Mouse (Mus musculus) activated CD4-positive, CD25-positive, alpha-beta regulatory T cell, adult 4 months (primary cell): Measurements from ENCODE around the gene Igfbp3. TPM values are rescaled to one million over a fixed set of nuclear protein-coding genes. Genes with fewer than 3 reads are reported as not detected.

ENCODE experiments used
- ATAC-seq: one replicate; pipeline ENCODE4 v1.8.0; 2017
- polyA plus RNA-seq, 2 experiments: library from polyadenylated mRNA; unstranded; fragments of 100-300 nt; shearing (Covaris generic); gene quantifications; one replicate each; pipeline ENCODE4 v1.2.1; 2017

Gene Igfbp3
- polyA plus RNA-seq, 2 experiments from 2014 or later: not detected

GRCm38 (mm10) chr11:7211211-7211610 lies 2.5 kb downstream of the Igfbp3 start:
- ATAC-seq: no peak

- ATAC-seq: no peak
Measured at GRCm38 (mm10) chr11:7210343-7210742, 3.4 kb downstream of the Igfbp3 start.

GRCm38 (mm10) chr11:7203846-7204245 lies 9.9 kb downstream of the Igfbp3 start:
- no peak for ATAC-seq

GRCm38 (mm10) chr11:7202206-7202605 lies 11.5 kb downstream of the Igfbp3 start:
- ATAC-seq: no peak

GRCm38 (mm10) chr11:7200393-7200783 lies 13.3 kb downstream of the Igfbp3 start:
- ATAC-seq: no peak

- ATAC-seq: no peak
Measured at GRCm38 (mm10) chr11:7199736-7200392, 13.9 kb downstream of the Igfbp3 start.

GRCm38 (mm10) chr11:7198481-7199256 lies 15.1 kb downstream of the Igfbp3 start:
- ATAC-seq: no peak

- no peak for ATAC-seq
Measured at GRCm38 (mm10) chr11:7198006-7198405, 15.7 kb downstream of the Igfbp3 start.

GRCm38 (mm10) chr11:7197491-7197941 lies 16.2 kb downstream of the Igfbp3 start, which contains the start of gene Igfbp1:
Gene Igfbp1, plus strand, starts transcription at chr11:7197782.
- no peak for ATAC-seq

GRCm38 (mm10) chr11:7195312-7195685 lies 18.4 kb downstream of the Igfbp3 start:
- no peak for ATAC-seq

- ATAC-seq: no peak
Measured at GRCm38 (mm10) chr11:7194432-7195311, 19.1 kb downstream of the Igfbp3 start.

- no peak for ATAC-seq
Measured at GRCm38 (mm10) chr11:7193134-7193533, 20.6 kb downstream of the Igfbp3 start.

- ATAC-seq: no peak
Measured at GRCm38 (mm10) chr11:7192710-7193109, 21.0 kb downstream of the Igfbp3 start.

GRCm38 (mm10) chr11:7188469-7188868 lies 25.3 kb downstream of the Igfbp3 start, which contains the start of gene Gm11985:
Gene Gm11985, minus strand, starts transcription at chr11:7188569.
- ATAC-seq: no peak

- no peak for ATAC-seq
Measured at GRCm38 (mm10) chr11:7187472-7187871, 26.3 kb downstream of the Igfbp3 start.

- no peak for ATAC-seq
Measured at GRCm38 (mm10) chr11:7184420-7184819, 29.3 kb downstream of the Igfbp3 start.

GRCm38 (mm10) chr11:7182409-7183042 lies 31.2 kb downstream of the Igfbp3 start:
- no peak for ATAC-seq

- no peak for ATAC-seq
Measured at GRCm38 (mm10) chr11:7179276-7179675, 34.4 kb downstream of the Igfbp3 start.

- no peak for ATAC-seq
Measured at GRCm38 (mm10) chr11:7178724-7179123, 35.0 kb downstream of the Igfbp3 start.

GRCm38 (mm10) chr11:7173664-7174063 lies 40.1 kb downstream of the Igfbp3 start:
- ATAC-seq: no peak

GRCm38 (mm10) chr11:7169645-7170044 lies 44.1 kb downstream of the Igfbp3 start:
- no peak for ATAC-seq

- no peak for ATAC-seq
Measured at GRCm38 (mm10) chr11:7164416-7164815, 49.3 kb downstream of the Igfbp3 start.
